Mouse (Mus musculus): ENCODE results near the gene Rnf123.

The Rnf123 gene

DNA sequence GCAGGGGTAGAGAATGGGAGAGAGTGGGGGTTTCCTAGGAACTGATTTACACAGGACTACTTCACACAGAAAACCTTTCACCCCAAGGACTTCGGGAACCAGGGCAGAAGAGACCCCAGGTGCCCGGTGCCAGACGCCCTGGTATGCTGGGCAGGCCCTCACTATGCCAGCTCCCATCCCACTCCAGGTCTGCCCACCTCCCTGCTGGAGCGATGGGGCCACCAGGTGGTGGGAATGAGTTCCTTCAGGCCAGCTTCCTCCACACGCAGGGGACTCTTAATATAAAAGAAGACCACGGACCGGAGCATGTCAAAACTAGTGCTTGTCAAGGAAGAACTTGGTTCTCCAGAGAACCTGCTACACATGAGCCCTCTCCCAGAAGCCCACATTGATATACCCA, 15.9 kb downstream of the Rnf123 start:
- in situ Hi-C loops (cut with MboI; ENCODE audit: unreplicated experiment in 2 of 2), result loop anchor here (5.0 to 25.0 kb wide), 3 partner anchors 165 to 430 kb away; partner anchors contain the start of genes Gnai2 (in 1 of the 2) and Rbm5 (in 1 of the 2)

DNA sequence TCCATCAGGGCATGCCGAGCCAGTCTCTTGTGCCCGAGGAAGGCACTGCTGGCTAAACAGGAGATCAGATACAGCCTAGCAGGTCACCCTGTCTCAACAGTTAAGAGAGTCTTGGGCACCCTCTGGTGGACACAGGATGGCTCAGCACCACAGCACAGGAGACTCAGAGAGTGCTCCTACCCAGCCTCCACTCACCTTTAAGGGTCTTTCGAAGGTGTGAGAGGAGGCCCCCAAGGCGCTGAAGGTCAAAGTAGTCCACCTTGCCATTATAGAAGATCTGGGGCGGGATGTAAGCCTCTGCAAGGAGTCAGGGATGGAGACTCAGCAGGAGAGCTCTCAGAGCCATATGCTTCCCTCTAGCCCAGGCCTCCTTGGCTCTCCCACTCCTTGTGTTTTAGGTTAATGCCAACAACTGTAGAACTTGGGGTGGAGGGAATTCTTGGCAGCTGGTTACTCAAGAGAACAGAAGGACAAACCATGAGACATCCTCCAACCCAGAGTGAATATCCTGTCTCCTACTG, 17.6 kb downstream of the Rnf123 start:
- in situ Hi-C loops (cut with MboI; ENCODE audit: unreplicated experiment in 2 of 2), result loop anchor here (5.0 to 25.0 kb wide), 3 partner anchors 163 to 428 kb away; partner anchors contain the start of genes Gnai2 (in 1 of the 2) and Rbm5 (in 1 of the 2)

DNA sequence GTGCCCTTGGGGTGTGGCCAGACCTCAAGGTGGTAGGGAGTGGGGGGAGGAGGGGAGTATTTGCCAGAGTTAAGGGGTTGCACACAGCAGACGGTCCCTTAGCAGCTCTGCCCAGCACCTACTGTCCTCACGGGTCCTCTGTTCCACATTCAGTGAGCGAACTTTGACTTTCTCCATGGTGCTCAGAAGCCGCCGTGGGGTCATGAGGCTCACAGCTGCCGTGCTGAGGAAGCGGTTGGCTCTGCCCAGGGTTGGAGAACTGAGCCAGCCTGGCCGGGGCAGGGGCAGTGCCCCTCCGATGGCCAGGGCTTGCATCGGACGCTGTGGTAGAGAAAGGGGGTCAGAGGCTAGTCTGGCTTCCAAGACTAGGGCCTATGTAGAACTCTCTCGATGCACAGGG, 19.8 kb downstream of the Rnf123 start:
- in situ Hi-C loops (cut with MboI; ENCODE audit: unreplicated experiment in 2 of 2), result loop anchor here in 1 of 2 experiments (25.0 kb wide), 2 partner anchors 301 to 426 kb away; partner anchors contain the start of genes Gnai2 and Rbm5

DNA sequence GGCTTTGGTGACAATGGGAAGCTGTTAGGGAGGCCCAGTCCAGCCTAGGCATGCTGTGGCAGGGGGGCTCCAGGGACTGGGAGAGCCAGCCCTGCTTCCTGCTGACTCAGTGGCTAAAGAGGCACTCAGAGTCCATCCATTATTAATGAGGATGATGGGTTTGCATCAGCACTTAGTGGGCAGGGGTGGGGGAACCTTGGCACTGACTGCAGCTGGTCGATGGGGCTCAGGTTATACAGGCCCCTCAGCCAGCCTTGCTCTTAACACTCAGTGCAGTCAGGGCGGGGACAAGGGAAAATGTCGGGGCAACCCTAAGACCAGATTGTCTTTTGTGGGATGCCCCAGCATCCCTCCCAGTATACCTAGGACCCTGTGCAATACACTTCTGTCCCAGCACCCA, 21.0 kb downstream of the Rnf123 start:
- in situ Hi-C loops (cut with MboI; ENCODE audit: unreplicated experiment in 2 of 2), result loop anchor here in 1 of 2 experiments (25.0 kb wide), 2 partner anchors 300 to 425 kb away; partner anchors contain the start of genes Gnai2 and Rbm5

DNA sequence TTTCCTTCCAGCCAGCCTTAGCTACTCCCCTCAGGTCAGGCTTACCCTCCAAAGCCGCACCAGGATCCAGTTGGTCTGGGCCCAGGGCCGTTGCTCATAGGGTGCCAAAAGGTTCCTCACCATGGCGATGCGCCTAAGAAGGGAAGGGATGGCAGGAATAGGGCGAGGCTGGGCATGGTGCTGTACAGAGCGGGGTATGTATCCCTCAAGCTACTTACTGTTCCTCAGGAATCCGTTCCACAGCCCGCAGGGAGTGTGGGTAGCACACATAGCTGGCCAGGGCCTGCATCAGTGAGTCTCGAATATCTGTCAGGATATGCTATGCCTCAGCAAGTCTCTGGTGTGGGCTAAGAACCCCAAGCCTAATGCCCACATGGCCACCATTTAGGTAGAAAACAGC, 24.9 kb downstream of the Rnf123 start:
- in situ Hi-C loops (cut with MboI; ENCODE audit: unreplicated experiment in 2 of 2), result loop anchor here (5.0 to 25.0 kb wide), 3 partner anchors 96 to 421 kb away; partner anchors contain the start of genes Gnai2 (in 1 of the 2) and Rbm5 (in 1 of the 2)

DNA sequence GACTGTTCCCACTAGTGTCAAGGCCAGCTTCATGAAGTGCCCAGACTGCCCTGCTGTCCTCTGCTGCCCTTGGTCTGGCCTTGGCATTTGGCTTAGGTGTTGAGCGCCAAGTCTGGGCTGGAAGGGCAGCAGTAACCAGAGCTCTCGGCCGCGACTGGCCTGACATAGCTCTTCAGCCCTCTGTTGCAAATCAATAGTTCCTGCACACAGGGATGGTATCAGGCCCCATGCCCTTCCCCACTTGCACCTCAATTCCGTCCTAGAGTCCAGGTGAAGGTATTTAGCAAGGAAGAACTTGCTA, 25.9 kb downstream of the Rnf123 start:
- in situ Hi-C loops (cut with MboI; ENCODE audit: unreplicated experiment in 2 of 2), result loop anchor here (5.0 to 25.0 kb wide), 3 partner anchors 95 to 420 kb away; partner anchors contain the start of genes Gnai2 (in 1 of the 2) and Rbm5 (in 1 of the 2)

DNA sequence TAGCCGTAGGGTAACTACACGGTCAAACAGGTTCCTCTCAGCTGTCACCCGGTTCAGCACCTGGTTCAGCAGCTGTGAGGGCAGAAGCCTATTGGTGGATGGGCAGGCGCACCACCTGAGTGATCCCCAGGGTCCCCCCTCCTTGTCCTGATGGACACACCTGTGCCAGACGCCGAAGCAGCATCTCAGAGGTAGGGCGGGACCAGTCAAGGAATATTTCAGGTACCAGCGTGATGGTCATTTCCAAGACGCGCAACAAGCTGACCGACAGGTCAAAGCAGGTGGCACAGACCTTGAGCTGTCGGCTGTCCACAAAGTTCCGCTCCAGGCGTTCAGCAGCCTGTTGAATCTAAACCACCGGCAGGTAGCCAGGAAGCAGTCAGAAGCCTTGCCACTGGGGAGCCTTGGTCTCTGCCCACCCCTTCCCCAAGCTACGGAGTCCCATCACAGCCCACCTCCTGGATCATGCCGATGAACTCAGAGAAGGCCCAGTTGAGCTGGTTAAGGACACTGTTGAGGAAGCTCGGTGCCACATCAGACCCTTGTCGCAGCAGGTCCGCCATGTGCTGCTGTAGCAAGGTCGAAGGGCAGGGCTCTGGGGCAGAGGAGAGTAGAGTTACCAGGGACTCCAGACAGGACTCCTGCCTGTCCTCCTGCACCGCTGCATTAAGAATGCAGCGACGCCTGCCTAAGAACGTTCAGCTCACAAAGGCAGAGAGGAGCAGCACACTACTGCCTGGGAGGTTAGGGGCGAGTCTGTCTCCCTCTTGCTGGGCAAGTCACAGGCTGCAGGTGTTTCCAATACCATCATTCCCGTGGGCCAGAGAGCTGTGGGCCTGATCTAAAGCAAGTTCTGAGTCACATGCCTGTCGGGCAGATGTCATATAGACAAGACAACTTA, 26.5 kb downstream of the Rnf123 start:
- in situ Hi-C loops (cut with MboI; ENCODE audit: unreplicated experiment in 2 of 2), result loop anchor here (5.0 to 25.0 kb wide), 3 partner anchors 94 to 419 kb away; partner anchors contain the start of genes Gnai2 (in 1 of the 2) and Rbm5 (in 1 of the 2)

DNA sequence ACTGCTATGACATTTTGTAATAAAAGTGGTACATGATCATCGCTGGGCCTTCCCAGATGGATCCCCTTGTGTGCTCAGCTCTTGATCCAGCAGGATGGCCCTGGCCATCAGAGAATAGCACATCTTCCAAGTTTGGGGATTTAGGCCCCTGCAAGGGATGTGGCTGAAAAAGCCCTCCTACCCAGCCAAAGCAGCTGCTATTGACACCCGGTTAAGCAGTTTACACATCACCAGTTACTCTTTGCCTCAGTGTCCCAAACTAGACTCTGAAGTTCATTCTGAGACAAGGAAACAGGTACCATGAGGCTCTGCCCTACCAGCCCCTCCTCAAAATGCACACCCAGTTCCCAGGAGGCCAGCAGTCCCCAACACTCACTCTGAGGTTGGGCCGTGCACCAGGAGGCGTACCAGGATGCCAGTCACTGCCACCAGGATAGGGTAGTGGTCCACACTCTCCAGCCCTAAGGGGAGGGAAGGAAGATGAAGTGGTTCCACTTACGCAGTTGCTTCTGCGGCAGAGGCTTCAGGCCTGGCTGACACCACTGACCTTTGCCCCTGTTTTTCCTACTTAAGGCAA, 27.4 kb downstream of the Rnf123 start:
- in situ Hi-C loops (cut with MboI; ENCODE audit: unreplicated experiment in 2 of 2), result loop anchor here (5.0 to 25.0 kb wide), 3 partner anchors 93 to 418 kb away; partner anchors contain the start of genes Gnai2 (in 1 of the 2) and Rbm5 (in 1 of the 2)

DNA sequence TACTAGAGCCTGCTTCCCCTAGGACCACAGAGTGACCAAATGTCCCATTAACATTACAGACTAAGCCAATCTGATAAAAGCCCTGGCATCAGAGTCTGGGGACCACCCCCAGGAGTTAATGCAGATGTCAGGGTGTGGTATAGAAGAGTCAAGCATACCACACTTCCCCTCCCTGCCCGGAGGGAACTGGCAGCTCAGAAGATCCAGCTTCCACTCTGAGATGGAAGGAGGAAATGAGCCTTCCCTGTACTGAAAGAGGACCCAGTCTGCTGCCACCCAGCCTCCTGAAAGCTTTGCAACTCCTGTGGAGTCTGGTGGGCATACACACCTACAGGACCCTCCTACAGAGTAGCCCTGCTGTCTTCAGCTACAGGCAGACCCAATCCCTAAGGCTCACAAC, 28.1 kb downstream of the Rnf123 start:
- in situ Hi-C loops (cut with MboI; ENCODE audit: unreplicated experiment in 2 of 2), result loop anchor here (5.0 to 25.0 kb wide), 3 partner anchors 93 to 418 kb away; partner anchors contain the start of genes Gnai2 (in 1 of the 2) and Rbm5 (in 1 of the 2)

DNA sequence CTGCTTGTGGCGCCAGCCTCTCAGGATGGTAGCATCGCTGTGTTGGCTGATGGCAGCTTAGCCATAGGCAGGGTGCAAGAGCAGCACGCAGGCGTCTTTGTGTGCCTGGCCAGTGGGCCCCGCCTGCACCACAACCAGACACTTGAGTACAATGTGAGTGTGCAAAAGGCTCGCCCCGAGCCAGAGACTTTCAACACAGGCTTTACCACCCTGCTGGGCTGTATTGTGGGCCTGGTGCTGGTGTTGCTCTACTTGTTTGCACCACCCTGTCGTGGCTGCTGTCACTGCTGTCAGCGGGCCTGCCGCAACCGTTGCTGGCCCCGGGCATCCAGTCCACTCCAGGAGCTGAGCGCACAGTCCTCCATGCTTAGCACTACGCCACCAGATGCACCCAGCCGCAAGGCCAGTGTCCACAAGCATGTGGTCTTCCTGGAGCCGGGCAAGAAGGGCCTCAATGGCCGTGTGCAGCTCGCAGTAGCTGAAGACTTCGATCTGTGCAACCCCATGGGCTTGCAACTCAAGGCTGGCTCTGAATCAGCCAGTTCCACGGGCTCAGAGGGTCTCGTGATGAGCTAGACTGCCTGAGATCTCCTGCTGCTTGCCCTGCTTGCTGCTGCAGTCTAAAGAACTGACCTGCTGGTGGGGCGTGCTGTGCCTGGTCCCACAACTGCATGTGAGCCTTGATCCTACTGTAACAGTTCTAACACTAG, 28.7 kb downstream of the Rnf123 start:
- in situ Hi-C loops (cut with MboI; ENCODE audit: unreplicated experiment in 2 of 2), result loop anchor here (5.0 to 25.0 kb wide), 3 partner anchors 92 to 417 kb away; partner anchors contain the start of genes Gnai2 (in 1 of the 2) and Rbm5 (in 1 of the 2)

DNA sequence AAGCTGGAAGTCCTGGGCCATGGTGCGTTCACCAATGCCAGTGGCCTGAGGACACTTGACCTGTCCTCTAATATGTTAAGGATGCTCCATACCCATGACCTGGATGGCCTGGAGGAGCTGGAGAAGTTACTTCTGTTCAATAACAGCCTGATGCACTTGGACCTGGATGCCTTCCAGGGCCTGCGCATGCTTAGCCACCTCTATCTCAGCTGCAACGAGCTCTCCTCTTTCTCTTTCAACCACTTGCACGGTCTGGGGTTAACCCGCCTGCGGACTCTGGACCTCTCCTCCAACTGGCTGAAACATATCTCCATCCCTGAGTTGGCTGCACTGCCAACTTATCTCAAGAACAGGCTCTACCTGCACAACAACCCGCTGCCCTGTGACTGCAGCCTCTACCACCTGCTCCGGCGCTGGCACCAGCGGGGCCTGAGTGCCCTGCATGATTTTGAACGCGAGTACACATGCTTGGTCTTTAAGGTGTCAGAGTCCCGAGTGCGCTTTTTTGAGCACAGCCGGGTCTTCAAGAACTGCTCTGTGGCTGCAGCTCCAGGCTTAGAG, 29.4 kb downstream of the Rnf123 start:
- in situ Hi-C loops (cut with MboI; ENCODE audit: unreplicated experiment in 2 of 2), result loop anchor here in 1 of 2 experiments (25.0 kb wide), 2 partner anchors 291 to 416 kb away; partner anchors contain the start of genes Gnai2 and Rbm5

DNA sequence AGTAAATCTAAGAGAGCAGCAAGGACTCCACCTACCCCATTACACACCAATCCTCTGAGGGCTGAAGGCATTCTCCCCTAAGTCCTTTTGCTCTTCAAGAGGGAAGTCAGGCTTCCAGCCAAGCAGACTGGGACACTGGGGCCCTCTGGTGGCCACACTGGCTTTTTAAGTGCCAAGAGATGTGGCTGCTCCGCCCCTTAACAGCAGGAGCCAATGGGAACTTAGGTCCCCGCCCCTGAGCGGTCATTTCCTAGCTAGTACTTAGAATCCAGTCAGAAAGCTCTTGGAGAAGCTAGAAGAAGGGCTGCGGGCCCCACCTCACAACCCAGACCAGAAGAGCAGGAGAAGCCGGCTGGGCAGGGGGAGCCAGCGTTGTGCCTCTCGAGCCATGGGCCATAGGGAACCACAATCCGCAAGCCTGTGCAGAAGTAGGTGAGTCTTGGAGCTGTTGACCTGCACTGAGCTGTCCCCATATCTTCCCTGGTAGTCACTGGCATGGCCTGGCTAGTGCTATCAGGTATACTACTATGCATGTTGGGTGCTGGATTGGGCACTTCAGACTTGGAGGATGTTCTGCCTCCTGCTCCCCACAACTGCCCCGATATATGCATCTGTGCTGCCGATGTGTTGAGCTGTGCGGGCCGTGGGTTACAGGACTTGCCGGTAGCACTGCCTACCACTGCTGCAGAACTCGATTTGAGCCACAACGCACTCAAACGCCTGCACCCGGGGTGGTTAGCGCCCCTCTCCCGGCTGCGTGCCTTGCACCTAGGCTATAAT, 30.1 kb downstream of the Rnf123 start, which contains the start of gene Amigo3:
TSS of gene Amigo3 (plus strand) at position 275 of the 780 bp plus-strand sequence.
- in situ Hi-C loops (cut with MboI; ENCODE audit: unreplicated experiment in 2 of 2), result loop anchor here in 1 of 2 experiments (25.0 kb wide), 2 partner anchors 291 to 416 kb away; partner anchors contain the start of genes Gnai2 and Rbm5

DNA sequence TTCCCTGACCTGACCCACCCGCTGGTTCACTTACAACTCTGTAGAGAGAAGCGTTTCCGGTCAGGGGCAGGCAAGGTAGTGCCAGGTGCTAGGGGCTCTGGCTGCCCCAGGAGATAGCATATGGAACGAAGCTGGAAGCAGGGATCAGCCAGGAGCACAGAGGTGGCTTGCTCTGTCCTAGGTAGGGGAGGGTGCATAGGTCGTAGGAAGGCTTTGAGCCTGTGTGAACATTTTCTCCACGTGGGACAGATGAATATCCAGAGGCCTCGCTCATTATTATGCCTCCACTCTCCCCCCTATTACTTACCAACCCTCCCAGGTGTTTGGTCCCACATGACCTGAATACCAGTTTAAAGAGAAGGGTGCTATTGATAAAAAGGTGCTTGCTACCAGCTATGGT, 30.7 kb downstream of the Rnf123 start:
- in situ Hi-C loops (cut with MboI; ENCODE audit: unreplicated experiment in 2 of 2), result loop anchor here in 1 of 2 experiments (25.0 kb wide), 2 partner anchors 290 to 415 kb away; partner anchors contain the start of genes Gnai2 and Rbm5

DNA sequence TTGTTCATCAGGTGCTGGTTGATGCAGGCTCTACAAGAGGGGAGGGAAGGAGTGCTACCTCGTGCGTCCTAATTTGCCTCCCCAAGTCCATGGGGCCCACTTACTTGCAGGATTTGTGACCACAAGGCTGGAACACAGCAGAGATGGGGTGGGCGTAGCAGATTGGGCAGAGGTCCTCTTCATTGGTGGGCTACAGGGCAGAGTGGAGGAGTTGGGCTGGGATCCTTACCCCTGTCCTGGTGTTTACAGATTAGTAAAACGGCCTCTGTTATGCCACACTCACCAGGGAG, 31.3 kb downstream of the Rnf123 start:
- in situ Hi-C loops (cut with MboI; ENCODE audit: unreplicated experiment in 2 of 2), result loop anchor here in 1 of 2 experiments (25.0 kb wide), 2 partner anchors 290 to 415 kb away; partner anchors contain the start of genes Gnai2 and Rbm5

DNA sequence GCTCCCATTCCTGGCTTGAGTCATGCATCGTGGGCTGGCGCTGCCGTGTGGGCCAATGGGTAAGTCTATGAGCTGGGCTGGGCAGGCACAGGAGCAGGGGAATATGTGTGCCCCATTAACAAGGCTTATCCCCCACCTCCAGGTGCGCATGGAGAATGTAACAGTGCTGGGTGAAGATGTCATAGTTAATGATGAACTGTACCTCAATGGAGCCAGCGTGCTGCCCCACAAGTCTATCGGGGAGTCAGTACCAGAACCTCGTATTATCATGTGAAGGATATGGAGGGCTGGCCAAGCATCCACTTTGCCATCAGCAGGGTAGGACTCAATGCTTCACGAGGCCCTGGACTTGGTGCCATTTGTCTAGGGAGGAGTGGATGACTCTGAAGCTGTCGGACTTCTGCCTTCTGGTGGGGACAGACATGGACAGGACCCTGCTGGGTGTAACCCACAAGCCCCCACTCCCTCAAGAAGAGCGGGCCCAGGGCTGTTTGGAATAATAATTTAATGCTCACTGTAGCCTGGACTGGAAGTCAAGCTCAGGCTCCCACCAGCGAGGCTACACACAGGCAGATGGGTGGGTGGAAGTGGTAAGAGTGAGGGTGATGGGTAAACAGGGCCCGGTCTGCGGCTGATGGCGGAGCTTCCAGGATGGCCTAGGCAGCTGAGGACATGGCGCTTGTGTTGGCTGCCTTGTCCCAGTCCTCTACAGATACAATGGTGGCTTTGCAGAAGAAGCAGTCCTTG, 31.8 kb downstream of the Rnf123 start:
- in situ Hi-C loops (cut with MboI; ENCODE audit: unreplicated experiment in 2 of 2), result loop anchor here in 1 of 2 experiments (25.0 kb wide), 2 partner anchors 289 to 414 kb away; partner anchors contain the start of genes Gnai2 and Rbm5

DNA sequence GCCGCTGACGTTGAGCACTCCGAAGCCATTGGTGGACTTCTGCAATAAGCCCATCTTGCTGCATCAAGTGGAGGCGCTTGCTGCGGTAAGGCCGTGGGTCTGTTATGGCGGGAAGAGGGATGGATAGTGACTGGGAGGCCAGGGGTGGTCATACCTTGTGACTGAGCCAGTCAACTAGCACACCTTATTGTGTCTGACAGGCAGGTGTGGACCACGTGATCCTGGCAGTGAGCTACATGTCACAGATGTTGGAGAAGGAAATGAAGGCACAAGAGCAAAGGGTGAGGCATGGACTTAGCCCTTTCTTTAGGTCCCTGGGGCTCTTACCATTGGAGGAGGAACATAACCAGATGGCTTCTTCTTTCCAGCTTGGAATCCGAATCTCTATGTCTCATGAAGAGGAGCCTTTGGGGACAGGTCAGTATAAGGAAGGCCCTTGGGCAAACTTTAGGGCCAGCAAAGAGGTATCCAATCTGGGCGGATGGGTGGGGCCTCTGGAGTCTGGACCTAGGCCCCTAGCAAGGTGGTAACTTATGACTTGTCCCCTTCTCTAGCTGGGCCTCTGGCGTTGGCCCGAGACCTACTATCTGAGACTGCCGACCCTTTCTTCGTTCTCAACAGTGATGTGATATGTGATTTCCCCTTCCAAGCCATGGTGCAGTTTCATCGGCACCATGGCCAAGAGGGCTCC, 33.4 kb downstream of the Rnf123 start:
- in situ Hi-C loops (cut with MboI; ENCODE audit: unreplicated experiment in 2 of 2), result loop anchor here (5.0 to 25.0 kb wide), 3 partner anchors 42 to 412 kb away; partner anchors contain the start of genes Gnai2 (in 1 of the 2) and Rbm5 (in 1 of the 2)

DNA sequence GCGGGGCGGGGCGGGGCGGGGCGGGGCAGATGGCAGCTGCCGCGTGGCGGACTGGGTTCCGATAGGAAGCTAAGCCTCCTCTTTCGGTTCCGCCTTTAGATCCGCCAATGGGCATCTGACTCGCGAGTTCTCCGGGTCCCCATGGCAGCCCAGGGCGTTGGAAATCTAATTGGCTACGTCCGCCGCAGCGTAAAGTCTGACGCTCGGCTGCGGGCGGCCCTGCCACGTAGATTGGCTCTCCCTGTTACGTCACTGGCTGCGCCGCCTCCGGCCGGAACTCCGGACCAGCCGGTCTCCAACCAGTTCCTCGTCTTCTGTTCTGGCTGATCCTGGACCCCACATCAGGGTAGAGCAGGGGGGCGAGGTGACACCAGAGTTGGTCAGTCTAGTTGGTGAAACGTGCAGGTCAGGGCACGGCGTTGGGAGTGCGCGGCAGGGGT, 34.1 kb downstream of the Rnf123 start, which contains the start of gene Gmppb:
TSS of gene Gmppb (plus strand) at position 227 of the 440 bp plus-strand sequence.
- in situ Hi-C loops (cut with MboI; ENCODE audit: unreplicated experiment in 2 of 2), result loop anchor here in 1 of 2 experiments (5.0 kb wide), 1 partner anchor 42 kb away; no protein-coding TSS in a partner anchor

Data from v-Abl transformed pro-B cells (cell line).